Mouse (Mus musculus) thymus, postnatal 10 days (tissue): ENCODE measurements at regions not wholly inside any gene's neighbourhood (a gene's known extent, or its start where the extent isn't known, plus 50 kb on each side); places are given as distances from the start of the nearest gene placed in this dataset.
"Not testable (repeated sequence)": the region's sequence is repeated elsewhere in the genome, so short reads cannot be mapped to it uniquely, and the experiment has no call there.

Source experiments
- DNase-seq, 2 experiments: peaks; one replicate each; pipeline ENCODE4 v3.0.0; 2021; ENCODE audit warnings: low spot score in 2 of 2

GRCm38 (mm10) chr14:114485781-114486180, 606.2 kb upstream of the Gpc5 start:
- no peak for DNase-seq

- DNase-seq = not testable (repeated sequence)
Observed at GRCm38 (mm10) chr14:114493371-114493770, 598.6 kb upstream of the Gpc5 start.

GRCm38 (mm10) chr14:114504976-114505375, 587.0 kb upstream of the Gpc5 start:
- no peak for DNase-seq

GRCm38 (mm10) chr14:114547910-114548680, 543.9 kb upstream of the Gpc5 start:
- no peak for DNase-seq

- no peak for DNase-seq
Observed at GRCm38 (mm10) chr14:114549101-114549500, 542.9 kb upstream of the Gpc5 start.

GRCm38 (mm10) chr14:114566411-114567030, 525.5 kb upstream of the Gpc5 start:
- no peak for DNase-seq

- no peak for DNase-seq
Observed at GRCm38 (mm10) chr14:114567673-114568309, 524.2 kb upstream of the Gpc5 start.

- no peak for DNase-seq
Observed at GRCm38 (mm10) chr14:114587367-114588064, 504.5 kb upstream of the Gpc5 start.

GRCm38 (mm10) chr14:114609296-114609695, 482.7 kb upstream of the Gpc5 start:
- DNase-seq = no peak

GRCm38 (mm10) chr14:114612400-114612799, 479.6 kb upstream of the Gpc5 start:
- DNase-seq = no peak

- DNase-seq = no peak
Observed at GRCm38 (mm10) chr14:114656636-114657035, 435.4 kb upstream of the Gpc5 start.

GRCm38 (mm10) chr14:114662028-114662427, 430.0 kb upstream of the Gpc5 start:
- no peak for DNase-seq

- DNase-seq = no peak
Observed at GRCm38 (mm10) chr14:114685133-114685532, 406.9 kb upstream of the Gpc5 start.

- DNase-seq = no peak
Observed at GRCm38 (mm10) chr14:114694930-114695329, 397.1 kb upstream of the Gpc5 start.

GRCm38 (mm10) chr14:114697543-114697942, 394.5 kb upstream of the Gpc5 start:
- DNase-seq = no peak

GRCm38 (mm10) chr14:114723080-114723479, 368.9 kb upstream of the Gpc5 start:
- no peak for DNase-seq

- no peak for DNase-seq
Observed at GRCm38 (mm10) chr14:114767323-114767722, 324.7 kb upstream of the Gpc5 start.

- DNase-seq = no peak
Observed at GRCm38 (mm10) chr14:114776723-114777122, 315.3 kb upstream of the Gpc5 start.

- no peak for DNase-seq
Observed at GRCm38 (mm10) chr14:114781821-114782220, 310.2 kb upstream of the Gpc5 start.

GRCm38 (mm10) chr14:114790946-114791830, 300.8 kb upstream of the Gpc5 start:
- DNase-seq = peak in 1 of 2 experiments; percentile 25

GRCm38 (mm10) chr14:114791831-114792224, 300.2 kb upstream of the Gpc5 start:
- DNase-seq = no peak
